Mouse (Mus musculus) brown adipose tissue, adult 24 weeks (tissue): ENCODE measurements around the gene Ints6. TPM values are rescaled to one million over a fixed set of nuclear protein-coding genes. Genes with fewer than 3 reads are reported as not detected.

Experiments used
- H3K27ac ChIP-seq: fragments of 200-500 bp; replicated peaks from 2 replicates; pipeline ENCODE4 v1.5.1; 2012; ENCODE audit warnings: low read depth, mild to moderate bottlenecking, low read length
- H3K4me1 ChIP-seq: fragments of 200-500 bp; 2 replicates; pipeline ENCODE4 v1.6.1; 2012; ENCODE audit warnings: low read length, mixed read lengths; ENCODE audit not compliant: control insufficient read depth, insufficient read depth, insufficient read length
- H3K4me3 ChIP-seq: fragments of 200-500 bp; 2 replicates; pipeline ENCODE4 v1.5.1; 2012; ENCODE audit warnings: low read depth, mild to moderate bottlenecking, low read length, moderate library complexity; ENCODE audit not compliant: insufficient read depth
- polyA plus RNA-seq: library from polyadenylated mRNA; stranded (reverse); fragments of >200 nt; gene quantifications from 2 replicates; pipeline ENCODE4 v1.2.4, GENCODE M21; 2012; ENCODE audit not compliant: missing spikeins, insufficient read depth, insufficient read length

Gene Ints6
- polyA plus RNA-seq, 1 experiment = 9.3 TPM

- Histone ChIP-seq H3K4me1 (no peaks in the 10 kb centered on the region), H3K27ac (no peak overlapping the region), H3K4me3 (no peak overlapping the region)
Observed at GRCm38 (mm10) chr14:62765398-62765797, 4.4 kb upstream of the Ints6 start.

- Histone ChIP-seq H3K4me1 (no peaks in the 10 kb centered on the region), H3K27ac (no peak overlapping the region)
Observed at GRCm38 (mm10) chr14:62764371-62764770, 3.4 kb upstream of the Ints6 start.

GRCm38 (mm10) chr14:62761943-62762342, 974 bp upstream of the Ints6 start:
- Histone ChIP-seq H3K4me1 (no peaks in the 10 kb centered on the region), H3K27ac (peak overlapping the region; percentile 83), H3K4me3 (peak overlapping the region; percentile 75)

More at GRCm38 (mm10) chr14:62764371-62764770, 3.4 kb upstream of the Ints6 start:
- no peak overlapping the region for H3K4me3 ChIP-seq

- Histone ChIP-seq H3K4me3 (peak overlapping the region; percentile 96), H3K27ac (peak overlapping the region; percentile 89), H3K4me1 (no peaks in the 10 kb centered on the region)
Observed at GRCm38 (mm10) chr14:62760321-62761035, 491 bp downstream of the Ints6 start.

- H3K4me3 ChIP-seq = peak overlapping the region; percentile 96
- H3K27ac ChIP-seq = peak overlapping the region; percentile 92
- H3K4me1 ChIP-seq = no peaks in the 10 kb centered on the region
Observed at GRCm38 (mm10) chr14:62759771-62760320, 1.1 kb downstream of the Ints6 start.

- Histone ChIP-seq H3K4me3 (no peak overlapping the region), H3K27ac (no peak overlapping the region)
Observed at GRCm38 (mm10) chr14:62758714-62759113, 2.3 kb downstream of the Ints6 start.

GRCm38 (mm10) chr14:62755095-62755640, 5.8 kb downstream of the Ints6 start:
- Histone ChIP-seq H3K4me1 (no peaks in the 10 kb centered on the region), H3K4me3 (no peak overlapping the region), H3K27ac (no peak overlapping the region)

More at GRCm38 (mm10) chr14:62758714-62759113, 2.3 kb downstream of the Ints6 start:
- no peaks in the 10 kb centered on the region for H3K4me1 ChIP-seq

- Histone ChIP-seq H3K27ac (no peak overlapping the region), H3K4me1 (no peaks in the 10 kb centered on the region), H3K4me3 (no peak overlapping the region)
Observed at GRCm38 (mm10) chr14:62751479-62751878, 9.5 kb downstream of the Ints6 start.

- Histone ChIP-seq H3K27ac (no peak overlapping the region), H3K4me1 (no peaks in the 10 kb centered on the region), H3K4me3 (no peak overlapping the region)
Observed at GRCm38 (mm10) chr14:62735646-62736045, 25.3 kb downstream of the Ints6 start.

GRCm38 (mm10) chr14:62733666-62734065, 27.3 kb downstream of the Ints6 start:
- no peak overlapping the region for H3K4me3 ChIP-seq
- no peaks in the 10 kb centered on the region for H3K4me1 ChIP-seq
- H3K27ac ChIP-seq = no peak overlapping the region

GRCm38 (mm10) chr14:62731902-62732301, 29.1 kb downstream of the Ints6 start:
- Histone ChIP-seq H3K4me3 (no peak overlapping the region), H3K27ac (no peak overlapping the region), H3K4me1 (no peaks in the 10 kb centered on the region)

GRCm38 (mm10) chr14:62724560-62724959, 36.4 kb downstream of the Ints6 start:
- Histone ChIP-seq H3K4me1 (no peaks in the 10 kb centered on the region; the same call in 1 of the 2 replicates), H3K27ac (no peak overlapping the region), H3K4me3 (no peak overlapping the region)

- Histone ChIP-seq H3K27ac (no peak overlapping the region), H3K4me1 (no peaks in the 10 kb centered on the region; the same call in 1 of the 2 replicates), H3K4me3 (no peak overlapping the region)
Observed at GRCm38 (mm10) chr14:62721625-62722024, 39.3 kb downstream of the Ints6 start.

- Histone ChIP-seq H3K27ac (no peak overlapping the region), H3K4me3 (no peak overlapping the region), H3K4me1 (no peaks in the 10 kb centered on the region; the same call in 1 of the 2 replicates)
Observed at GRCm38 (mm10) chr14:62718161-62718560, 42.8 kb downstream of the Ints6 start.

- Histone ChIP-seq H3K4me1 (no peaks in the 10 kb centered on the region), H3K4me3 (no peak overlapping the region), H3K27ac (no peak overlapping the region)
Observed at GRCm38 (mm10) chr14:62673646-62674045, 87.3 kb downstream of the Ints6 start.
